Mouse (Mus musculus) MEL (cell line): Measurements from ENCODE around the gene Decr2.

ENCODE experiments used
- CTCF ChIP-seq, 3 experiments: IDR thresholded peaks in 2 of 3; conservative IDR thresholded peaks in 1 of 3; 2 replicates each; pipeline ENCODE4 v1.5.1; 2011 to 2012; ENCODE audit warnings: low read length in 3 of 3, low read depth in 2 of 3, mild to moderate bottlenecking in 2 of 3, improper control_type of control experiment in 1 of 3, inconsistent platforms in 1 of 3, mixed read lengths in 1 of 3, moderate library complexity in 1 of 3; ENCODE audit not compliant: control insufficient read depth in 1 of 3, insufficient read depth in 1 of 3, poor library complexity in 1 of 3, severe bottlenecking in 1 of 3
- E2F4 ChIP-seq: IDR thresholded peaks from 2 replicates; pipeline ENCODE4 v1.6.1; 2011; ENCODE audit warnings: low read depth, low read length, improper control_type of control experiment, borderline replicate concordance
- GABPA ChIP-seq: IDR thresholded peaks from 2 replicates; pipeline ENCODE4 v1.6.1; 2012; ENCODE audit warnings: low read depth, mild to moderate bottlenecking, inconsistent platforms, low read length, improper control_type of control experiment, moderate library complexity
- KAT2A ChIP-seq: conservative IDR thresholded peaks from 2 replicates; pipeline ENCODE4 v1.6.1; 2012; ENCODE audit warnings: low read depth, low read length, improper control_type of control experiment, inconsistent platforms
- POLR2A ChIP-seq, 2 experiments: IDR thresholded peaks; 2 replicates each; pipeline ENCODE4 v1.6.1; 2011 to 2012; ENCODE audit warnings: low read length in 2 of 2, mild to moderate bottlenecking in 2 of 2, control low read depth in 1 of 2, improper control_type of control experiment in 1 of 2, low read depth in 1 of 2, moderate library complexity in 1 of 2; ENCODE audit not compliant: control insufficient read depth in 1 of 2, insufficient read depth in 1 of 2, poor library complexity in 1 of 2

GRCm38 (mm10) chr17:26043249-26043636 is 46.9 kb downstream of the Decr2 start:
- TF ChIP-seq KAT2A (no peak), CTCF (IDR thresholded peaks at IDR 0.05 in 2 of 3, conservative IDR thresholded peaks at IDR 0.05 in 1 of 3; ENCODE audit: control insufficient read depth in 1 of 3, insufficient read depth in 1 of 3, low read depth in 2 of 3, low read length in 3 of 3, poor library complexity in 1 of 3, severe bottlenecking in 1 of 3) (no peak), GABPA (no peak), POLR2A (IDR thresholded peaks at IDR 0.05; ENCODE audit: control insufficient read depth in 1 of 2, insufficient read depth in 1 of 2, low read depth in 1 of 2, low read length in 2 of 2, poor library complexity in 1 of 2) (no peak), E2F4 (no peak)
